Mouse (Mus musculus) cerebellum, postnatal 25 days (tissue): ENCODE data around the gene Smc1a.

Experiments used
- DNase-seq, 2 experiments: peaks; one replicate each; pipeline ENCODE4 v3.0.0; 2021; ENCODE audit warnings: mixed read lengths in 2 of 2

The Smc1a gene

GRCm38 (mm10) chrX:152016151-152017145 lies at the start of gene Smc1a, which contains the start of gene Ribc1:
Gene Smc1a (plus strand): TSS chrX:152016428.
Gene Ribc1 (minus strand): TSS chrX:152016295.
- DNase-seq = peak; percentile 87 to 90

- DNase-seq = no peak
Observed at GRCm38 (mm10) chrX:151999006-151999710, 17.1 kb upstream of the Smc1a start.

GRCm38 (mm10) chrX:152001182-152001684 lies 15.0 kb upstream of the Smc1a start:
- no peak for DNase-seq

GRCm38 (mm10) chrX:152001737-152002710 lies 14.2 kb upstream of the Smc1a start, which contains the start of gene Hsd17b10:
Gene Hsd17b10 (plus strand): TSS chrX:152001845.
- peak; percentile 78 to 90 for DNase-seq

GRCm38 (mm10) chrX:152002865-152003264 lies 13.4 kb upstream of the Smc1a start:
- DNase-seq = no peak

- no peak for DNase-seq
Observed at GRCm38 (mm10) chrX:152007863-152008262, 8.4 kb upstream of the Smc1a start.

- DNase-seq = no peak
Observed at GRCm38 (mm10) chrX:152015752-152016150, 477 bp upstream of the Smc1a start.

GRCm38 (mm10) chrX:152017186-152017585 lies 958 bp downstream of the Smc1a start:
- DNase-seq = no peak

- no peak for DNase-seq
Observed at GRCm38 (mm10) chrX:152019294-152019693, 3.1 kb downstream of the Smc1a start.

- DNase-seq = no peak
Observed at GRCm38 (mm10) chrX:152039865-152040264, 23.6 kb downstream of the Smc1a start.

- DNase-seq = no peak
Observed at GRCm38 (mm10) chrX:152047230-152047629, 31.0 kb downstream of the Smc1a start.

- DNase-seq = no peak
Observed at GRCm38 (mm10) chrX:152052546-152052945, 36.3 kb downstream of the Smc1a start.

GRCm38 (mm10) chrX:152054094-152054493 lies 37.9 kb downstream of the Smc1a start:
- DNase-seq = no peak

GRCm38 (mm10) chrX:152065674-152066073 lies 49.4 kb downstream of the Smc1a start:
- DNase-seq = no peak

- DNase-seq = no peak
Observed at GRCm38 (mm10) chrX:152067789-152068188, 51.6 kb downstream of the Smc1a start.

GRCm38 (mm10) chrX:152089832-152090614 lies 73.8 kb downstream of the Smc1a start:
- DNase-seq = peak; percentile 31 to 69

GRCm38 (mm10) chrX:152097572-152097971 lies 81.3 kb downstream of the Smc1a start:
- DNase-seq = no peak
